Mouse (Mus musculus): ENCODE results near the gene Ano2. TPM values are rescaled to one million over a fixed set of nuclear protein-coding genes. Genes with fewer than 3 reads are reported as not detected.

Ano2 gene
- polyA plus RNA-seq, 1 experiment from 2014 or later = 1.1 TPM

- Histone ChIP-seq H3K36me3 (ENCODE audit: control insufficient read depth, insufficient read depth, low read length) (no peaks in the 10 kb centered on the region), H3K27me3 (replicated peaks; ENCODE audit: control insufficient read depth, insufficient read depth, low read length) (no peaks in the 10 kb centered on the region), H3K4me1 (ENCODE audit: control insufficient read depth, insufficient read depth, low read depth, low read length) (no peaks in the 10 kb centered on the region), H3K4me3 (ENCODE audit: low read length) (no peak overlapping the region), H3K27ac (ENCODE audit: low read depth, low read length) (no peak overlapping the region), H3K4me2 (ENCODE audit: low read length) (no peak overlapping the region), H3K9me3 (ENCODE audit: control insufficient read depth, low read length) (no peaks in the 10 kb centered on the region), H3K9ac (ENCODE audit: low read depth, low read length) (no peak overlapping the region)
- no peak for ATAC-seq
- WGBS = 48% methylated on average over 4 of the region's 4 CpGs
Observed at GRCm38 (mm10) chr6:126045931-126046330, 355.7 kb downstream of the Ano2 start.

GRCm38 (mm10) chr6:126048206-126048605 is 358.0 kb downstream of the Ano2 start:
- Histone ChIP-seq H3K4me3 (ENCODE audit: low read length) (no peak overlapping the region), H3K4me2 (ENCODE audit: low read length) (no peak overlapping the region), H3K9ac (ENCODE audit: low read depth, low read length) (no peak overlapping the region), H3K27ac (ENCODE audit: low read depth, low read length) (no peak overlapping the region), H3K9me3 (ENCODE audit: control insufficient read depth, low read length) (no peaks in the 10 kb centered on the region), H3K4me1 (ENCODE audit: control insufficient read depth, insufficient read depth, low read depth, low read length) (no peaks in the 10 kb centered on the region), H3K36me3 (ENCODE audit: control insufficient read depth, insufficient read depth, low read length) (no peaks in the 10 kb centered on the region), H3K27me3 (replicated peaks; ENCODE audit: control insufficient read depth, insufficient read depth, low read length) (no peaks in the 10 kb centered on the region)
- 78% methylated on average over 4 of the region's 4 CpGs for WGBS
- no peak for ATAC-seq

GRCm38 (mm10) chr6:126053136-126053535 is 362.9 kb downstream of the Ano2 start:
- Histone ChIP-seq H3K4me2 (ENCODE audit: low read length) (no peak overlapping the region), H3K9me3 (ENCODE audit: control insufficient read depth, low read length) (no peaks in the 10 kb centered on the region), H3K36me3 (ENCODE audit: control insufficient read depth, insufficient read depth, low read length) (no peaks in the 10 kb centered on the region), H3K27me3 (replicated peaks; ENCODE audit: control insufficient read depth, insufficient read depth, low read length) (no peaks in the 10 kb centered on the region), H3K27ac (ENCODE audit: low read depth, low read length) (no peak overlapping the region), H3K9ac (ENCODE audit: low read depth, low read length) (no peak overlapping the region), H3K4me3 (ENCODE audit: low read length) (no peak overlapping the region), H3K4me1 (ENCODE audit: control insufficient read depth, insufficient read depth, low read depth, low read length) (no peaks in the 10 kb centered on the region)
- ATAC-seq = no peak
- 93% methylated on average over 5 of the region's 5 CpGs for WGBS

- Histone ChIP-seq H3K9me3 (ENCODE audit: control insufficient read depth, low read length) (no peaks in the 10 kb centered on the region), H3K36me3 (ENCODE audit: control insufficient read depth, insufficient read depth, low read length) (no peaks in the 10 kb centered on the region), H3K4me2 (ENCODE audit: low read length) (no peak overlapping the region), H3K27ac (ENCODE audit: low read depth, low read length) (no peak overlapping the region), H3K4me3 (ENCODE audit: low read length) (no peak overlapping the region), H3K27me3 (replicated peaks; ENCODE audit: control insufficient read depth, insufficient read depth, low read length) (no peaks in the 10 kb centered on the region), H3K9ac (ENCODE audit: low read depth, low read length) (no peak overlapping the region), H3K4me1 (ENCODE audit: control insufficient read depth, insufficient read depth, low read depth, low read length) (no peaks in the 10 kb centered on the region)
- WGBS = 81% methylated on average over 3 of the region's 3 CpGs
- ATAC-seq = no peak
Observed at GRCm38 (mm10) chr6:126057706-126058105, 367.5 kb downstream of the Ano2 start.

- H3K9ac ChIP-seq (ENCODE audit: low read depth, low read length) = no peak overlapping the region
- H3K4me2 ChIP-seq (ENCODE audit: low read length) = no peak overlapping the region
- H3K4me1 ChIP-seq (ENCODE audit: control insufficient read depth, insufficient read depth, low read depth, low read length) = no peaks in the 10 kb centered on the region
- 84% methylated on average over 3 of the region's 3 CpGs for WGBS
- H3K27me3 ChIP-seq (replicated peaks; ENCODE audit: control insufficient read depth, insufficient read depth, low read length) = no peaks in the 10 kb centered on the region
- H3K4me3 ChIP-seq (ENCODE audit: low read length) = no peak overlapping the region
- no peaks in the 10 kb centered on the region for H3K9me3 ChIP-seq (ENCODE audit: control insufficient read depth, low read length)
- H3K36me3 ChIP-seq (ENCODE audit: control insufficient read depth, insufficient read depth, low read length) = no peaks in the 10 kb centered on the region
- ATAC-seq = no peak
- no peak overlapping the region for H3K27ac ChIP-seq (ENCODE audit: low read depth, low read length)
Observed at GRCm38 (mm10) chr6:126080531-126080930, 390.3 kb downstream of the Ano2 start.

GRCm38 (mm10) chr6:126086321-126086950 is 396.2 kb downstream of the Ano2 start:
- no peak overlapping the region for H3K9ac ChIP-seq (ENCODE audit: low read depth, low read length)
- ATAC-seq = no peak
- H3K4me1 ChIP-seq (ENCODE audit: control insufficient read depth, insufficient read depth, low read depth, low read length) = no peaks in the 10 kb centered on the region
- H3K27me3 ChIP-seq (replicated peaks; ENCODE audit: control insufficient read depth, insufficient read depth, low read length) = no peaks in the 10 kb centered on the region
- H3K27ac ChIP-seq (ENCODE audit: low read depth, low read length) = no peak overlapping the region
- 75% methylated on average over 3 of the region's 3 CpGs for WGBS
- H3K36me3 ChIP-seq (ENCODE audit: control insufficient read depth, insufficient read depth, low read length) = no peaks in the 10 kb centered on the region
- no peaks in the 10 kb centered on the region for H3K9me3 ChIP-seq (ENCODE audit: control insufficient read depth, low read length)
- H3K4me2 ChIP-seq (ENCODE audit: low read length) = no peak overlapping the region
- no peak overlapping the region for H3K4me3 ChIP-seq (ENCODE audit: low read length)

- no peak overlapping the region for H3K9ac ChIP-seq (ENCODE audit: low read depth, low read length)
- H3K27me3 ChIP-seq (replicated peaks; ENCODE audit: control insufficient read depth, insufficient read depth, low read length) = no peaks in the 10 kb centered on the region
- no peak overlapping the region for H3K27ac ChIP-seq (ENCODE audit: low read depth, low read length)
- no peaks in the 10 kb centered on the region for H3K9me3 ChIP-seq (ENCODE audit: control insufficient read depth, low read length)
- H3K36me3 ChIP-seq (ENCODE audit: control insufficient read depth, insufficient read depth, low read length) = no peaks in the 10 kb centered on the region
- no peak overlapping the region for H3K4me2 ChIP-seq (ENCODE audit: low read length)
- WGBS = 95% methylated on average over 12 of the region's 12 CpGs
- no peaks in the 10 kb centered on the region for H3K4me1 ChIP-seq (ENCODE audit: control insufficient read depth, insufficient read depth, low read depth, low read length)
- H3K4me3 ChIP-seq (ENCODE audit: low read length) = no peak overlapping the region
- no peak for ATAC-seq
Observed at GRCm38 (mm10) chr6:126088489-126089265, 398.5 kb downstream of the Ano2 start.

Other genes with a start within 250 kb of the Ano2 start
- gene Cd9, start 195.6 kb upstream of the Ano2 start, polyA plus RNA-seq (2015; fragmentation: Nextera tagmentation; extraction: Ambion mirVana) = 127 and 137 TPM in 2 replicates
- gene Vwf, start 143.6 kb upstream of the Ano2 start, polyA plus RNA-seq (2015; fragmentation: Nextera tagmentation; extraction: Ambion mirVana) = 9.7 and 12.9 TPM in 2 replicates

Data from hindbrain, embryonic 16.5 days (tissue).